Mouse (Mus musculus): ENCODE results near the gene Pcnx4. TPM values are rescaled to one million over a fixed set of nuclear protein-coding genes. Genes with fewer than 3 reads are reported as not detected.

The Pcnx4 gene
- polyA plus RNA-seq, 1 experiment from 2014 or later: 19.0 TPM

DNA sequence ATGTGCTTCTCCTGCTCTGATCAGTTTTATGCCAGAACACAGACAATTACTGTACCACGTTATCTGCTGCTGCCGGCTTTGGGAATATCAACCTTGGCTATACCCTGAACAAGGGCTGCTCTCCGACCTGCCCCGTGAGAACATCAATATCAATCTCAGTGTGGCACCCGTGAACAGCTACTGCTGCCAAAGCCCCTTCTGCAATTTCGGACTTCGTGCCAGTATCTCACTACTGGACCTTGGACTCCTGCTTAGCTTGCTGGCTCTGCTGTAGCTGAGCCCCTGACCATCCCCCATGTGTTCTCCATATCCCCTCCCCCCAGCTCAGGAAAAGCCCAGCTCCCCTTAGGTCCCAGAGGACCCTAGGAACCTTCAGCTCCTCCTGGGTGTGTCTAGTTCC is 84.7 kb downstream of the Pcnx4 start:
- no peak overlapping the region for H3K4me2 ChIP-seq
- H3K9me3 ChIP-seq: no peaks in the 10 kb centered on the region
- ATAC-seq (ENCODE audit: low FRiP score): no peak

DNA sequence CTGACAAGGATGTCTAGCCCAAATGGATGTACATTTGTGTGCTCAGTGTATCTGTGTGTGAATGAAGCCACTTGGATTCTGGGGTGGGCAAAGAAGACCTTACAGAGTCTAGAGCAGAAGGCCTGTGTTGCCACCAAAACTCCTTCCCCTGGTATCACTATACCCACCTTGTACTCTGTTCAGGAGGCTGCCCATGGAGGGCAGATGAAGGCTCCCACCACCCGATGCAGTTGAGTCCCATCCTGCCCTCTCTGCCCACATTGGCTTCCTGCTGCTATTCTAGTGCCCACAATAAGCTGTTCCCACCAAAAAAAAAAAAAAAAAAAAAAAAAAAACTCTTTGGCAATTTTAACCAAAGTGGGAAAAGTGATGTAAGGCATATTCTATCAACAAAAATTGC is 85.3 kb downstream of the Pcnx4 start:
- H3K27me3 ChIP-seq: no peaks in the 10 kb centered on the region
- H3K4me1 ChIP-seq (replicated peaks): no peaks in the 10 kb centered on the region
- no peak overlapping the region for H3K4me3 ChIP-seq
- no peak overlapping the region for H3K9ac ChIP-seq
- ATAC-seq (ENCODE audit: low FRiP score): no peak
- WGBS: 72% methylated on average over 1 of the region's 1 CpGs
- H3K27ac ChIP-seq: no peak overlapping the region
- H3K4me2 ChIP-seq: no peak overlapping the region
- no peaks in the 10 kb centered on the region for H3K36me3 ChIP-seq
- H3K9me3 ChIP-seq: no peaks in the 10 kb centered on the region

More for the DNA sequence above, 84.7 kb downstream of the Pcnx4 start:
- 92% methylated on average over 7 of the region's 7 CpGs for WGBS
- H3K27me3 ChIP-seq: no peaks in the 10 kb centered on the region
- no peak overlapping the region for H3K4me3 ChIP-seq
- no peak overlapping the region for H3K9ac ChIP-seq
- no peaks in the 10 kb centered on the region for H3K36me3 ChIP-seq
- no peak overlapping the region for H3K27ac ChIP-seq
- H3K4me1 ChIP-seq (replicated peaks): no peaks in the 10 kb centered on the region

DNA sequence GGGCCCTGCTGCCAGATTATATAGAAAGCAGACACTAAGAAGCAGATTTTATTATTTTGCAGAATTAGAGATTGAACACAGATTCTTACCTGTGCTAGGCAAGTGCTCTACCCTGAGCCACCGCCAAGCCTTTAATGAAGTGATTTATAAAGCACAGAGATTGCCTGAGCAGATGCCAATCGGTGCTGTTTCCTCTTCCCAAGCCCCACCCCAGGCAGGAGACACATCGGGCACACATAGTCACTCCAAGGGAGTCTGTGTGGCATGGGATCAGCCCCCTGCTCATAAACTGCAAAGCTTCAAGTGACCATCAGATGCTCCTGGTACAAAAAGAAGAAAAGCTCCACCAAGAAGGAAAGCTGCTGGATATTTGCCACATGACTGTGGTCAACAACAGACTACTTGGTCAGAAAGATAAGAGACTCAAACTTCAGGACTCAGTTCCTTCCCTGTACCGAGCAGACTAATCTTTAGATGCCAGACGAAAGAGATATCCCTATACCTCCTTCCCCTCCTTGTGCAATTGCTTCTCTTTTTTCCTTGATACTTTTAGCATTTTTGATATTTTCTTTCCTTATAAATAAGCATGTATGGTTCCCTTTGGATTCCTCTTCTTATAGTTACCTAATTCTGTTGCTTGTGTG is 86.8 kb downstream of the Pcnx4 start:
- WGBS: 85% methylated on average over 5 of the region's 5 CpGs
- no peaks in the 10 kb centered on the region for H3K4me1 ChIP-seq (replicated peaks)
- H3K9me3 ChIP-seq: no peaks in the 10 kb centered on the region
- H3K4me3 ChIP-seq: no peak overlapping the region
- no peak overlapping the region for H3K9ac ChIP-seq
- no peak overlapping the region for H3K4me2 ChIP-seq
- H3K27me3 ChIP-seq: no peaks in the 10 kb centered on the region
- H3K27ac ChIP-seq: no peak overlapping the region
- no peak for ATAC-seq (ENCODE audit: low FRiP score)
- H3K36me3 ChIP-seq: no peaks in the 10 kb centered on the region

DNA sequence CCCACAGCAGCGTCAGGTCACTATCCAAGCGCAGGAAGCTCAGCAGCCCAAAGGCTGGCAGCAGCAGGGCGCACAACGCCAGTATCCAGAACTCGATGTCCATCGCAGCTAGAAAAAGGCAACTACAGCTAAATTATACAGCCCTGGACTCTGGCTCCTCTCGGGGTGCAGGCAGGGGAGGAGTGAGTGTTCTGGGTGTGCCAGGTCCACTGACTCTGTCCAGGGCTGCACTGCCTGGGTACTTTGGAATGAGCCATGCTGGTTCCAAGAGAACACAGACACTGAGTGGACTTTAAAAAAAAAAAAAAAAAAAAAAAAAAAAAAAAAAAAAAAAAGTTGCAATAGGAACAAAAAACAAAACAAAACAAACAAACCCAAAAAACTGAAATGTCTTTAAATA is 92.6 kb downstream of the Pcnx4 start:
- Histone ChIP-seq H3K27ac (no peak overlapping the region), H3K36me3 (no peaks in the 10 kb centered on the region), H3K4me2 (no peak overlapping the region), H3K9me3 (no peaks in the 10 kb centered on the region), H3K4me3 (no peak overlapping the region), H3K4me1 (replicated peaks) (no peaks in the 10 kb centered on the region), H3K27me3 (no peaks in the 10 kb centered on the region), H3K9ac (no peak overlapping the region)
- WGBS: 95% methylated on average over 7 of the region's 7 CpGs
- ATAC-seq (ENCODE audit: low FRiP score): no peak

Other genes with a start within 250 kb of the Pcnx4 start
- 2,446 and 2,546 TPM in 2 replicates for gene Rtn1, start 127.3 kb upstream of the Pcnx4 start, polyA plus RNA-seq (2015; fragmentation: Nextera tagmentation; extraction: Ambion mirVana)
- gene Lrrc9, start 94.5 kb upstream of the Pcnx4 start, polyA plus RNA-seq (2015; fragmentation: Nextera tagmentation; extraction: Ambion mirVana): 3.6 and 4.1 TPM in 2 replicates
- not detected in 2 replicates for gene Gm4756, start 113.3 kb downstream of the Pcnx4 start, polyA plus RNA-seq (2015; fragmentation: Nextera tagmentation; extraction: Ambion mirVana)
- 11.2 and 11.6 TPM in 2 replicates for gene Dhrs7, start 128.5 kb downstream of the Pcnx4 start, polyA plus RNA-seq (2015; fragmentation: Nextera tagmentation; extraction: Ambion mirVana)
- 60.2 and 63.8 TPM in 2 replicates for gene Ppm1a, start 221.1 kb downstream of the Pcnx4 start, polyA plus RNA-seq (2015; fragmentation: Nextera tagmentation; extraction: Ambion mirVana)